ENCODE assay signal across 13 mouse cellular contexts in genomic region chr6:136894532-136895339, GRCm38 (mm10). TPM values are rescaled to one million over a fixed set of nuclear protein-coding genes. Genes with fewer than 3 reads are reported as not detected.
DNase-seq lines count a peak whose midpoint lies in the region; ATAC-seq lines count a peak whose summit lies in the region.
"Had no signal": no experiment of that assay in that cellular context is flagged by ENCODE, and none has a peak within 500 bp of the region (broad histone marks: within the 10 kb centered on the region; RNA-seq: fewer than 3 reads in every experiment).

No protein-coding gene starts in this region.

- no peak for DNase-seq in lung, postnatal 14 days
- DNase-seq in kidney, postnatal 10 days = peak; percentile 69
- DNase-seq in embryo, embryonic 9.5 days (ENCODE audit: extremely low spot score) = no peak
- no peak for DNase-seq in layer of hippocampus, adult 8-10 months (ENCODE audit: low spot score in 2 of 2)
- DNase-seq: cerebellum, adult 2 months; spleen, adult 18-20 months had no signal

- H3K36me3 ChIP-seq in lung, embryonic 15.5 days = no peaks in the 10 kb centered on the region
- H3K36me3 ChIP-seq in heart, embryonic 13.5 days = no peaks in the 10 kb centered on the region
- no peaks in the 10 kb centered on the region for H3K36me3 ChIP-seq in stomach, embryonic 16.5 days (ENCODE audit: control insufficient read depth, insufficient read depth, low read length)

- no peaks in the 10 kb centered on the region for H3K27me3 ChIP-seq in lung, embryonic 15.5 days
- no peaks in the 10 kb centered on the region for H3K27me3 ChIP-seq in heart, embryonic 13.5 days (replicated peaks)
- no peaks in the 10 kb centered on the region for H3K27me3 ChIP-seq in stomach, embryonic 16.5 days (ENCODE audit: control insufficient read depth, insufficient read depth, low read length)

- no peak overlapping the region for H3K4me2 ChIP-seq in lung, embryonic 15.5 days
- no peak overlapping the region for H3K4me2 ChIP-seq in heart, embryonic 13.5 days
- H3K4me2 ChIP-seq in stomach, embryonic 16.5 days (ENCODE audit: low read depth, low read length) = no peak overlapping the region

- H3K9ac ChIP-seq in lung, embryonic 15.5 days = no peak overlapping the region
- no peak overlapping the region for H3K9ac ChIP-seq in heart, embryonic 13.5 days
- H3K9ac ChIP-seq in stomach, embryonic 16.5 days (ENCODE audit: low read length) = peak overlapping the region; percentile 4; the same call in 1 of the 2 replicates

- WGBS in lung, embryonic 15.5 days = 25% methylated on average over 15 of the region's 15 CpGs
- 47% methylated on average over 15 of the region's 15 CpGs for WGBS in heart, embryonic 13.5 days
- WGBS in stomach, embryonic 16.5 days = 18% methylated on average over 15 of the region's 15 CpGs

- no peak overlapping the region for H3K4me3 ChIP-seq in lung, embryonic 15.5 days
- H3K4me3 ChIP-seq in heart, embryonic 13.5 days = no peak overlapping the region
- H3K4me3 ChIP-seq in stomach, embryonic 16.5 days (replicated peaks; ENCODE audit: low read length) = no peak overlapping the region

- no peak for ATAC-seq in lung, embryonic 15.5 days (ENCODE audit: borderline replicate concordance, extremely low read depth, low FRiP score, low TSS enrichment)
- ATAC-seq in heart, embryonic 13.5 days (ENCODE audit: extremely low read depth, insufficient number of reproducible peaks, low FRiP score, low TSS enrichment) = no peak
- peak; percentile 63 for ATAC-seq in stomach, embryonic 16.5 days (ENCODE audit: insufficient read depth, low FRiP score)

- no peaks in the 10 kb centered on the region for H3K9me3 ChIP-seq in lung, embryonic 15.5 days
- no peaks in the 10 kb centered on the region for H3K9me3 ChIP-seq in heart, embryonic 13.5 days
- no peaks in the 10 kb centered on the region for H3K9me3 ChIP-seq in stomach, embryonic 16.5 days (replicated peaks; ENCODE audit: control insufficient read depth, low read length)

- peaks cover 45% of the 10 kb centered on the region for H3K4me1 ChIP-seq in lung, embryonic 15.5 days
- H3K4me1 ChIP-seq in heart, embryonic 13.5 days = peaks cover 50% of the 10 kb centered on the region
- peaks cover 14% of the 10 kb centered on the region for H3K4me1 ChIP-seq in stomach, embryonic 16.5 days (ENCODE audit: control insufficient read depth, insufficient read depth, low read length)

- H3K27ac ChIP-seq in lung, embryonic 15.5 days = peak overlapping the region; percentile 90
- peak overlapping the region; percentile 82 for H3K27ac ChIP-seq in heart, embryonic 13.5 days (replicated peaks)
- H3K27ac ChIP-seq in stomach, embryonic 16.5 days (ENCODE audit: low read length) = peak overlapping the region; percentile 59
- H3K27ac ChIP-seq: macrophage had no signal

RNA-seq across cellular contexts. Expression of gene Mgp, which starts 19.1 kb away (rescaled TPM):
- 918 and 931 TPM in 2 replicates for polyA plus RNA-seq in lung, embryonic 15.5 days (2015; fragmentation: Nextera tagmentation; extraction: Ambion mirVana)
- 290 and 310 TPM in 2 replicates for polyA plus RNA-seq in heart, embryonic 13.5 days (2015; fragmentation: Nextera tagmentation; extraction: Ambion mirVana)
- polyA plus RNA-seq in stomach, embryonic 16.5 days (2015; fragmentation: Nextera tagmentation; extraction: Ambion mirVana) = 224 and 245 TPM in 2 replicates
- total RNA-seq in layer of hippocampus, adult 8-10 months (2022) = 10 to 100 TPM; 34.6 to 42.2 (median 40.3) TPM
- total RNA-seq: ES-E14 had no signal
- polyA plus RNA-seq: macrophage had no signal

RNA-seq across cellular contexts. Expression of gene Erp27, which starts 27.2 kb away (rescaled TPM):
- 0.40 and 0.62 TPM in 2 replicates for polyA plus RNA-seq in lung, embryonic 15.5 days (2015; fragmentation: Nextera tagmentation; extraction: Ambion mirVana)
- polyA plus RNA-seq in heart, embryonic 13.5 days (2015; fragmentation: Nextera tagmentation; extraction: Ambion mirVana) = 0.80 and 0.96 TPM in 2 replicates
- polyA plus RNA-seq in stomach, embryonic 16.5 days (2015; fragmentation: Nextera tagmentation; extraction: Ambion mirVana) = 41.0 and 44.8 TPM in 2 replicates
- under 1 TPM in 2 of 4 experiments, not detected in 2; 0.54 to 0.79 TPM for total RNA-seq in layer of hippocampus, adult 8-10 months (2022)
- total RNA-seq: ES-E14 had no signal
- polyA plus RNA-seq: macrophage had no signal

RNA-seq across cellular contexts. Expression of gene Pde6h, which starts 28.9 kb away (rescaled TPM):
- 0.47 TPM in 1 of 2 replicates, not detected in the other for polyA plus RNA-seq in lung, embryonic 15.5 days (2015; fragmentation: Nextera tagmentation; extraction: Ambion mirVana)
- 0.36 TPM in 1 of 2 replicates, not detected in the other for polyA plus RNA-seq in heart, embryonic 13.5 days (2015; fragmentation: Nextera tagmentation; extraction: Ambion mirVana)
- 0.06 TPM in 1 of 2 replicates, not detected in the other for polyA plus RNA-seq in stomach, embryonic 16.5 days (2015; fragmentation: Nextera tagmentation; extraction: Ambion mirVana)
- total RNA-seq in layer of hippocampus, adult 8-10 months (2022) = 1 to 10 TPM in 2 of 4 experiments, under 1 TPM in 2; 0.52 to 2.0 (median 0.88) TPM
- polyA plus RNA-seq: macrophage; neural tube, embryonic 11.5 days had no signal

RNA-seq across cellular contexts. Expression of gene Art4, which starts 37.2 kb away (rescaled TPM):
- 6.6 and 7.1 TPM in 2 replicates for polyA plus RNA-seq in lung, embryonic 15.5 days (2015; fragmentation: Nextera tagmentation; extraction: Ambion mirVana)
- polyA plus RNA-seq in heart, embryonic 13.5 days (2015; fragmentation: Nextera tagmentation; extraction: Ambion mirVana) = 13.3 and 15.6 TPM in 2 replicates
- polyA plus RNA-seq in stomach, embryonic 16.5 days (2015; fragmentation: Nextera tagmentation; extraction: Ambion mirVana) = 6.9 and 7.9 TPM in 2 replicates
- total RNA-seq in layer of hippocampus, adult 8-10 months (2022) = under 1 TPM in 1 of 4 experiments, not detected in 3; 0.13 TPM
- total RNA-seq: ES-E14; layer of hippocampus, postnatal 25 days had no signal
- polyA plus RNA-seq: macrophage had no signal

RNA-seq across cellular contexts. Expression of gene Arhgdib, which starts 47.0 kb away (rescaled TPM):
- polyA plus RNA-seq in lung, embryonic 15.5 days (2015; fragmentation: Nextera tagmentation; extraction: Ambion mirVana) = 69.8 and 82.9 TPM in 2 replicates
- polyA plus RNA-seq in heart, embryonic 13.5 days (2015; fragmentation: Nextera tagmentation; extraction: Ambion mirVana) = 85.1 and 86.5 TPM in 2 replicates
- polyA plus RNA-seq in stomach, embryonic 16.5 days (2015; fragmentation: Nextera tagmentation; extraction: Ambion mirVana) = 57.8 and 69.5 TPM in 2 replicates
- total RNA-seq in layer of hippocampus, adult 8-10 months (2022) = 10 to 100 TPM in 3 of 4 experiments, 1 to 10 TPM in 1; 9.9 to 23.4 (median 17.1) TPM

Comparison
In these comparisons a context has a peak if more than half of its experiments do, and no peak if none do; other contexts are left out.
1. RNA of gene Erp27, which starts 27.2 kb away (polyA plus RNA-seq): 41.0 to 44.8 TPM in stomach, embryonic 16.5 days; 0.80 to 0.96 TPM in heart, embryonic 13.5 days and 0.40 to 0.62 TPM in lung, embryonic 15.5 days; every median in the first group is over 10 times any median in the second.
2. Peak in every context shown above with its lines, with median percentiles within 50 percentile points of each other: H3K27ac ChIP-seq.